Mouse (Mus musculus): ENCODE data around the gene Stn1. TPM values are rescaled to one million over a fixed set of nuclear protein-coding genes. Genes with fewer than 3 reads are reported as not detected.
"Not testable (repeated sequence)": the region's sequence is repeated elsewhere in the genome, so short reads cannot be mapped to it uniquely, and the experiment has no call there.

Stn1 gene
- 10 to 100 TPM; 23.9 to 30.8 TPM for total RNA-seq (2021)

DNA sequence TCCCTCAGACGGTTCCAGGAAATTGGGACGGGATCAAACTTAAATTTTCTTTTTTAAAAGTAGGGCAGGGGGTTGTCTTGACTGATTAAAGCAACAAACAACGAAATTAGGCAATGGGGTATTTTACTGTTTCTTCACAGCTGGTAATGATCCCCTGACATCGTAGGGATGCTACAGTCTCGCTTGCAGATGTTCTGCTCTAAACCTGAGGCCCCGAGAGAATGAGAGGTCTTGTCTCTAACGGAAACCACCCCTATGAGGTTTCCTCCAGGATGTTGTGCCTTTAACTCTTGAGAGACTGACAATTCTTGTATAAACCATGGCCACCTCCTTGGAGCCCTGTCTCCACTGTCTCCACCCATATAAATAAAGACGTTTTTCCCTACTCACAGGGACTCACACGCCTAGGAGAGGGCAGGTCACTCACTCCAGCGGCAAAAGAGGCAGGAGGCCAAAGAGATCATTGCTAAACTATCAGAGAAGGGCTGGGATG is at the start of gene Stn1:
Gene Stn1 (minus strand): TSS at position 208 of the 493 bp plus-strand sequence.
- intact Hi-C loops (cut with DNase I): loop anchor here (1.0 to 2.0 kb wide), 2 partner anchors 43 to 194 kb away; partner anchors contain the start of gene Sfr1
- no peak for DNase-seq (ENCODE audit: low spot score in 2 of 2)

DNA sequence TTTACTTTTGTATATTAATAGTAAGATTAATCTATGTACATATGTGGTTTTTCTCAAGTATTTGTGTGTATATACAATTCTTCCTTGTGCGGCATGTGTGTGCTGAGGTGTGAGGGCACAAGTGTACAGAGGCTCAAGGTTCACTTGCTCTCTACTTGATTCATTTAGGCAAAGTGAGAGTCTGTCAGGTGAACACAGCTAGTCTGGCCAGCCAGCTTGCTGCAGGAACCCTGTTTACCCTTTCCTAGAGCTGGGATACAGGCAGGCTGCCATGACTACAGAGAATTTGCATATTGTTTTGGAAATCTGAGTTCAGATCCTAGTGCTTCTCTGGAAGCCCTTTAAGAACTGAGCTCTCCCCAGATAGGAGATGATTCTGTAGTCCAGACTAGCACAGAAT is 49.7 kb upstream of the Stn1 start:
- DNase-seq (ENCODE audit: low spot score in 2 of 2): no peak
- intact Hi-C loops (cut with DNase I): no loop called here

DNA sequence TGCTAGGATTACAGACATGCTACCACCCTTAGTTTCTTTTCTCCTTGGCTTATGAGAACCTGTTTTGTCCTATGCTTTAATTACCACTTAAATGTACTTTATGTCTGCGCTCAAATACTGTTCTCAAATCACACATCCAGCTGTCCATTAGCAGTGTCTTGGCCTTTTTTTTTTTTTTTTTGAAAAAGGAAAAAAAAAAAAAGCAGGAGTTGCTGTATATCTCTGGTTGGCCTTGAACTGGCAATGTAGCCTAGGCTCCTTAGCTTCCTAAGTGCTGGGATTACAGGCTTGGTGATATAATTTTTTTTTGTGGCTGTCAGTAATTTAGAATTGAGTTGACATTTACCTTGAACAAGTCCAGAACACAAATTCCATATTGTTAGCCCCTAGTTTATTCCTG is 48.5 kb upstream of the Stn1 start:
- intact Hi-C loops (cut with DNase I): no loop called here
- DNase-seq (ENCODE audit: low spot score in 2 of 2): no peak

DNA sequence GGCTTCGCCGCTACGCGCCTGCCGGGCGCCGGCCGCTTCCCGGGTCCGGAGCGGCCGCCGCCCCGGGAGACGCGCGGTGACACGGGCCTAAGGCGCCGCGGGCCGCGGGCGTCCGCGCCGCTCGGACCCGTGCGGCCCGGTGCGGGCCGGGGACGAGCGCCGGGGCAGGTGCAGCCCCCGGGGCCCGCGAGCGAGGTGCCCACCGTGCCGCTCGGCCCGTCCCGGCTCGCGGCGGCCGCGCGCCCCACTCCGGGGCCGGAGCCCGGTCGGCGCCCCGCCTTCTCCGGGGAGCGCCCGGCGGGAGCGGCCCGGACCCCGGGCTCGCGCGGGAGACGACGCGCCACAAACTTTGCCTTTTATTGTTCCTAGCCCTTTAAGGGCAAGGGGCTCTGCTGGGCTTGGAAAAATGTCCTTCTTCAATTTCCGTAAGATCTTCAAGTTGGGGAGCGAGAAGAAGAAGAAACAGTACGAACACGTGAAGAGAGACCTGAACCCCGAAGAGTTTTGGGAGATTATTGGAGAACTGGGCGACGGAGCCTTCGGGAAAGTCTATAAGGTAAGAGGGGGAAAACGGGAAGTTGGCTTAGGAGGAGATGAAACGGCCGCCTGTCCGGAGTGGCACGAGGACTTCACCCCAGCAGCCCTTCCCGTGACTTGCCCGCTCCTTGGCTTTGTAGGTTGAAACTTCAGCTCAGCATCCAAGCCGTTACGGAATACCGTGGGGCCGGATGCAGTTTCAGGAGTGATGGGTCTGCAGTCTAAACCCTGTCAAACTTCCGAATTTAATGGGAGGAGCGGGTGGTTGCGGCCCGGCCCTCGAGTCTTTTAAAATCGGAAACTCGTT is 42.7 kb upstream of the Stn1 start:
- intact Hi-C loops (cut with DNase I): loop anchor here (2.0 kb wide), 3 partner anchors 43 to 151 kb away; partner anchors contain the start of genes Sfr1 and Stn1
- DNase-seq (ENCODE audit: low spot score in 2 of 2): peak; percentile 13 to 17

DNA sequence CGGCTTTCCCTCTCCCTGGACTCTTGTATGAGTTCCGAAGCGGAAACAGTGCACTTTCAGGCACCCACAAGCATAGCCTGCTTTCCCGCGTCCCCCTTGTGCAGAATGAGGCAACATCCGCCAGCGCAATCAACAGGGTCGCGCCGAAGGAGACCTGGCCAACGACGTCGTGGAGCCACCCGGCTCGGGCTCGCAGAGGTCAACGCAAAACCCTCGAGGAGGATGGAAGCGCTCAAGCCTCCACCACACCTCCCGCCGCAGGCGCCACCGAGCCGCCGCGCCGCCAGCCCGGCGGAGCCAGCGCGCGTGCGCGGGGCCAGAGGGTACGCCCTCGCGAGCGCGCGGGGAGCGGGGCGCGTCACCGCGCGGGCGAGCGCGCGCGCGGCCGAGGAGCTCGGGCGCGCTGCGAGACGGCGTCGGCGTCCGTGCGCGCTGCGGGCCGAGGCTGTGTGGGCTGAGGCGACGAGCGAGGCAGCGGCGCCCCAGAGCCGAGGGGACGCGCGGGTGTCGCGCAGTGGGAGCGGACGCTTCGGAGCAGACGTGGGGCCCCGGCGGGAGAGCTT is 42.0 kb upstream of the Stn1 start, which contains the start of gene Slk:
Gene Slk (plus strand): TSS at position 454 of the 563 bp plus-strand sequence.
- intact Hi-C loops (cut with DNase I): loop anchor here (2.0 kb wide), 1 partner anchor 151 kb away; the partner anchor contains the start of gene Sfr1
- peak; percentile 78 to 86 for DNase-seq (ENCODE audit: low spot score in 2 of 2)

DNA sequence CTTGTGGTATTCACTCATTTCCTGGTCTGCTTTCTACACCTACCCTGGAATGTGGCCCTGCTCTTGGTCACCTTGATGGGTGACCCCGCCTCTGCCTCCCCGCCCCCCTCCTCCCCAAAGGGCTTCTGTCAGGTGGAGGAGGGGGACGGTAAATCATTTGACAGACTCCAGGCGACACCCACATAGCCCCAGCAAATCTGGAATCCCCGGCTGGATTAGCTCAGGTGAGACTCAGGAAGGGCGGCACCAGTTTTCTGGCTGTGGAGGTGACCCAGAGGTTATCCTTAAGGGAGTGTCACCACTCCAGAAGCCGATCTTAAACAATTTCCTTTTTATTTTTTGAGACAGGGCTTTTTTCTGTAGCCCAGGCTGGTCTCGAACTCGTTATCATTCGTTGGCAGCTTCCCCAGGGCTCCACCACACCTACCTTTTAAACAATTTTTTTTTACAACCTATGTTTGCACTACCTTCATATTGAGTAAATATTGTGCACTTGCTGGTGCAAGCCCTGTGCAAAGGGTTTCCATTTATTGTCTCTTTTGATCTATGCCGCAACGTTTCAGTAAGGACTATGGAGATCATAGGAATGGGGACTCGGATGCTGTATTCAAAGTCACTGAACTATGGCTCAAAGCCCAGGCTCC is 41.4 kb upstream of the Stn1 start:
- no peak for DNase-seq (ENCODE audit: low spot score in 2 of 2)
- intact Hi-C loops (cut with DNase I): loop anchor here (2.0 kb wide), 1 partner anchor 152 kb away; the partner anchor contains the start of gene Sfr1

DNA sequence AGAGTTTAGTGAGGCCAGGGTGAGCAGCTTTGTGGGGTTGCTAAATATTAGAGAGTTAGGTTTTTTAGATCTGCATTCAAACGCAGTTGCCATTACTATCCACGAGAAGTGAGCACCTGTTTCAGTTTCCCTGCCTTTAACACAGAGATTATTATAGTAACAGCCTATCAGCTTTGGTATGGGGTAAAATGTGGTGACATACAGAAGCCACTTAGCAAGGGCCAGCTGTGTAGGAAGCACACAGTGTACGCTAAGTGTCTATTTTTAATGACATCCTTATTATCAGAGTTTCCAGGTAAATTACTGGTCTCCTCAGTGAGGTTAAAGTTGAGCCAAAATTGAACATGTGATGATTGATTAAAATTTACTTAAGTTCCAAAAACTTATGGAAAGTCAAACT is 36.4 kb upstream of the Stn1 start:
- intact Hi-C loops (cut with DNase I): no loop called here

DNA sequence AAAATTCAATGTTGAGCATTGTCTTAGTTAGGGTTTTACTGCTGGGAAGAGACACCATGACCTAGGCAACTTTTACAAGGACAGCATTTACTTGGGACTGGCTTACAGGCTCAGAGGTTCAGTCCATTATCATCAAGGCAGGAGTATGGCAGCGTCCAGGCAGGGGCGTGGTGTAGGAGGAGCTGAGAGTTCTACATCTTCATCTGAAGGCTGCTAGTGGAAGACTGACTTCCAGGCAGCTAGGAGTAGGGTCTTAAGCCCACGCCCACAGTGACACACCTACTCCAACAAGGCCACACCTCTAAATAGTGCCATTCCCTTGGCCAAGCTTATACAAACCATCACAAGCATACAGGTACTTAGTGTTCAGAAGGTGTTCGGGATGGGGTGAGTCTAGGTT is 34.7 kb upstream of the Stn1 start:
- intact Hi-C loops (cut with DNase I); DNase-seq (ENCODE audit: low spot score in 2 of 2): not testable (repeated sequence)

More for the DNA sequence above, 36.4 kb upstream of the Stn1 start:
- DNase-seq (ENCODE audit: low spot score in 2 of 2): no peak

DNA sequence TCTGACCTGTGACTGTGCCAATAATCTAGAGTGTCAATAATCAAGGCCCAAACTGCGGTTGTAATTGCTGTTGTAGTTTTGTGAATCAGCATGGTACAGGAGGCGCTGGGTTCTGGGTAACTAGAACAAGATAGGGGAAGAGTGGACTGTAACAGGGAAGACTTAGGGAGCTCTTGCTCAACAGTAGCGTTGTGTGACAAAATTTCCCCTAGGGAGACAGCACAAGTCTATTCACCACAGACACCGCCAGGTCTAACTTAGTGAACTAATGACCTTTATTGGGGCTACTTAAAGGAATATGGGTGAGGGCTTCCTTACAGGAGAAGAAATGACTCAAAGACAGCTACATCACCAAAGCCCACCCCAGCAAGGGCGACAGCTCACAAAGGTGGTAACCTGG is 32.7 kb upstream of the Stn1 start:
- no peak for DNase-seq (ENCODE audit: low spot score in 2 of 2)
- intact Hi-C loops (cut with DNase I): no loop called here

DNA sequence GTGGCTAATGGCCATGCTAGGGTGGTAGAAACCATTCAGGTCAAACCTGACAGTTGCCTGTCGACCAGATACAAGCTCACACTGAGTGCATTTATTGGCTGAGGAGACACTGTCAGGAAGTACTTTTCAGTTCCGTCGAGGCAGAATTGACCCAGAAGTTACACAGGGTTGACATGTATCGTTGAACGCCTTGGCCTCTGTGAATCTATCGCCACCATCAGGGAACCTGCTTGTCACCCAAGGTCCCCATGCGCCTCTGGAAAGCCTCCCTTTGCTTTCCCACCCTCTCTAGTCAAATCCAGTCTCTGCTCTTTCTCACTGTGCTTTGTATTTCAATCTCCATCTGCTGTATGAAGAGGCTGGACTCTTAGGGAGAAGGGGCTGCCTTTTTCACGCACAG is 28.7 kb upstream of the Stn1 start:
- intact Hi-C loops (cut with DNase I): no loop called here
- DNase-seq (ENCODE audit: low spot score in 2 of 2): no peak

DNA sequence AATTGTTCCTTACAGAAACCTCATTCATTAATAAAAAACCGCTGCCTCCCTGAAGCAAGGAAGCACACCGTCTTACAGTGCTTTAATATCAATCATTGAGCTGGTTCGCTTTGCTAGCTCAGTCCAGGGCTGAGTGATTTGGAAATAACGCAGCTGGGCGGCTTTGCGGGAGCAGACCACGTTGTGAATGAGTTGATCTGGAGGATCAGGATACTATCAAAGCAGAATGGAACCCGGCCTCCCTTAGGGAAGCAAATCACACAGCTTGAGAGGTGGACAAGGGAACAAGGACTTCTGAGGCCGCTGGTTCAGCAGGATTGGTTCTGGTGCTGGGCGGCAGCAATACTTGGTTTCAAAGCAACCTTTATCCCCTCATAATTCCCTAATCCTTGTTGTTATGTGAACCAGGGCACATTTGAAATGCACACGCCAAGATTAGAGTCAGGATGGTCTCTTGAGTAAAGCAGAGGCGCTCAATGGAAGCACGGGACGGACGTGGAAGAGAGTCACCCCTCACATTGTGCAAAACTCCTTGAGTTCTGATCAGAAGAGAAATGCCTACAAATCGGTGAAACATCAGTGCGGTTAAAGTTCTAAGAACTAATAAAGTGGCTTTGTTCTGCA is 27.8 kb upstream of the Stn1 start:
- no peak for DNase-seq (ENCODE audit: low spot score in 2 of 2)
- intact Hi-C loops (cut with DNase I): no loop called here

DNA sequence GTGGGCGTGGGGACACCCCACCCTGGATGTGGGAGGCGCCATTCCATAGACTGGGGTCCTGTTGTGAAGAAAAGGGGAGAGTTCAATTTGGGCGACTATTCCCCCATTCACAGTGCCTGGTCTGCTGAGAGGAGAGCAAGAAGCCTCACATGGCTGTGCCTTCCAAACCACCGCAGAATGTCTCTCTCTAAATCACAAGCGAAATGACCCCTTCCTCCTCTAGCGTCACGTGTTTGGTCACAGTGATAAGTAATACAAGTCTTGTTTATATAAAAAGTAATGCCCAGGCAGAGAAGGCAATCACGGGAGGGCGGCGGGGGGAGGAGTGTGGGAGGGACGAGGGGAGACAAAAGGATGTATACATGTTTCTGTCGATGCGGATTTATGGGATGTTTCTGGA is 26.4 kb upstream of the Stn1 start:
- intact Hi-C loops (cut with DNase I): no loop called here

DNA sequence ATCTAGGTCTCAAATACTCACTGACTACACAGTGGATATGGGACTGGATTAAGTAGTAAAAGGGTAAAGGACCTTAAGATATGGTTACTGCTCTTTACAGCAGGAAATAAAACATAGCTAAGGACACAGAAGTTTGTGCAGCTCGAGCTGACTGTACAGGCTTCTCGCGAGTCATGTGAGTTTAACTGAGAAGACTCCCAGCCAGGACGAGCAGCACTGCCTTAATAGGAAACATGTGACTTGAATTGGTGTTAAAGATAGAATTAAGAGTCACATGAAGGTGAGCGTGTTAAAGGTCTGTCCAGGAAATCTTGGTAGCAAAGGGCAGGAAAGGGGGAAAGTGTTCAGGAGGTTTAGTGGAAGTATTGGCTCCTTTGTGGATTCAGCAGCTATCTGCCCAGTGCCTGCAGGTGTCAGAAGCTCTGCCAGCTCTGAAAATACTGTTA is 24.7 kb upstream of the Stn1 start:
- intact Hi-C loops (cut with DNase I): no loop called here
- DNase-seq (ENCODE audit: low spot score in 2 of 2): no peak

More for the DNA sequence above, 26.4 kb upstream of the Stn1 start:
- DNase-seq (ENCODE audit: low spot score in 2 of 2): no peak

DNA sequence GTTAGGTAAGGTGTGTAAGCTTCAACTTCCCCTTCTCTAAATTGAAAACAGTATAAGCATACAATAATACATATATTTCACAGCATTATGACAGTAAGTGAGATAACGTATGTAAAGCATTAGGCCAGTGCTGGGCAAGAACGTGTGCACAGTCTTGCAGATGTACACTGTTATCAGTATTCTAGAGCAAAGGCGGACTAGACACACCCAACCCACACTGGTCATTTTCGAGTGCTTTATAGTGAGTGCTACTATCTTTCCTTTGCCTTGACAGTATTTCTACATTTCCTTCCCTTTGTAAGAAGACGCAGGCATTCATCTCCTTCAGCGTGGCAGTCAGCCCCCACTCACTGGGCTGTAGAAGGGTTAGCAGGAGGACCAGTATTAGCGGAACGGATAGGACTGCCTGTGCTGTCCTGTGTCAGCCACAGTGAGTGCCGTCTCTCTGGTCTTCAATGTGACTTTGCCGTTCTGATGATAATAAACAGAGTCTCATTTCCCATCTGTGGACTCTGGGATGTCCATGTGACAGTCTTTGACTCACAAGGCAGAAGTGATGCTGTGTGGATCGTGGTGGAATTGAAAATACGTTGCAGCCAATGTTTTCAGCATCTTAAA is 23.3 kb upstream of the Stn1 start:
- intact Hi-C loops (cut with DNase I): no loop called here
- no peak for DNase-seq (ENCODE audit: low spot score in 2 of 2)

DNA sequence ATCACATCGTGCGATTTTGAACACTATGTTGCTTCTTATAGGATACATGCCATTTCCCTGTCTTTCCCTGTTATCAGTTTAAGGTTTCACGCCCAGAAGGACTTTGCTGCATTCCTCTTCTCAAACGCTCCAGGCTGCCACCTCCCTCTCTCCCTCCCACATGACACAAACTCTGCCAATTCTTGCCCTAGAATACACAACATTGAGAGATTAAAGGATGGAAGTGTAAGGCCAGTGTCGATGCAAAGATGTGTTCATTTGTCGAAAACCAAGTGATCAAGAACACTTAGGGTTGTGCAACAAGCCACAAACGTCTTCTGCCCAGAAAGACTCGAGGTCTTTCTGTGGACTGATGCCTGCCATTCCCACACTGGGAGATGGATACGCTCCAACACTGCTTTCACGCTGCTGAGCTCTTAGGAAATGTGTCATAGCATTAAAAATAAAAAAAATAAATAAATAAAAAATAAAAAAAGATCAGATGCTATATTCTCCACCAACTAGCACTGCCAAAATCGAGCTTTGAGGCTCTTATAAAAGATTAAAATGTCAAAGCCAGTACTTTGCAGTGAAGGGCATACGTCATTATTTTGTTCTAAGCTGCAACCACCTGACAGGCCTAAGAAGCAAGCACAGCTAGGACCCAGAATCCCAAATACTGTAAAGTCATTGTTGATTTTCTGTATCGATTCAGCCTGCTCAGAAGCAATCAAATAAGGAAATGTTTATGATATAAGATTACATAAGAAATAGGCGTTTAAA is 22.6 kb upstream of the Stn1 start:
- intact Hi-C loops (cut with DNase I): no loop called here
- peak; percentile 41 to 47 for DNase-seq (ENCODE audit: low spot score in 2 of 2)

DNA sequence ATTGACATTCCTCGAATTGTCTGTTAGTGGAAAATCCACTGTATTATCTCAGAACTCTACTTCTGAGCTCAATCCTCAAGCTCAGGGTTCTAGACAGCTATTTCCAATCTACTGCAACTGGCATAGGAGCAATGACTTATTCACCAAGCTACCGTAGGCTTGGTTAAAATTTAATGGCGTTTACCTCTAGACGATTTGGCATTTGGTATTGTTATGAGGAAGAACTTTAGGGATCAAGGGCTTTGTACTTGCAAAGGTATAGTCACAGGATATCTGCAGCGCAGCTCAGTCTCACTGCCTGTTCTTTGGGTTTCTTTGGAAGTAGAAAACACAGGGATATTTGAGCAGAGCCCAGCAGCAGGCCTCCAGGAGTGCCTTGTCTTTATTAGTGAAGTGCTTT is 21.8 kb upstream of the Stn1 start:
- intact Hi-C loops (cut with DNase I): no loop called here
- DNase-seq (ENCODE audit: low spot score in 2 of 2): no peak

DNA sequence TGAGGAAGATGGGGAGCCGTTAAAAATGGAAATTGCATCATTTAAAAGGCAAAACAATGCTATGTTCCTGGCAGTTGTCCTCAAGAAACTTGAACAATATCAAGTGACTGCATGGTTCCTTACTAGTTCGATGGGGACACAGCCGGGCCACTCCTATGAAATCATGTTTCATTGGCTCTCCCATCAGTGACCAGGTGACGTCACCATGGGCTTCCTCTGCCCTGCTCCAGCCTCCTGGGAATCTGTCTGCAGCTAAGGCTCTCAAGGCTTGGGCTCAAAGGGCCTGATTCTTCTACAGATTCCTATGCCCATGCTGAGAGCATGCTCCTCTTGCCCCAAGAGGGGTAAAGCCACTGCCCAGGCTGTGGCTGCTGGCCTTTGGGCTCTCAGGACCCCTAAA is 12.3 kb upstream of the Stn1 start:
- DNase-seq (ENCODE audit: low spot score in 2 of 2): no peak
- intact Hi-C loops (cut with DNase I): no loop called here

DNA sequence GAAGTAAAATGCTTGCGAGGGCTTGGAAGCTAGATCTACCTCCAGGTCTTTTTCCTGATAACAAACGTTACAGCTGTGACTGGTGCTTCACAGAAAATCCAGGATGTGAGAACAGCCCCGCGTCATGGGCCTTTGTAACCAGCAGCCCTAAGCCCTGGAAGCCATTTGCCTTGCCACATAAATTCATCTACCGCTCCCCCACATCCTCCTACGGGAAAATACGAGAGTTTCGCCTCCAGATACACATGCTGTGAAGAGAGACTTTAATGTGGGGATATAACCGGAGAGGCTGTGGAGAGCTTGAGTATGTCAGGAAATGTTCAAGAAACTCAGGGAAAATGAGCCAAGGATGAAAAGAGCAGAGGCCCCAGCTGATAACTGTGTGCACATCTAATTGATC is 11.9 kb upstream of the Stn1 start:
- peak in 1 of 2 experiments; percentile 13 for DNase-seq (ENCODE audit: low spot score in 2 of 2)
- intact Hi-C loops (cut with DNase I): no loop called here

Data from left cerebral cortex, postnatal 36 days (tissue).